Mouse (Mus musculus): ENCODE results near the gene Olfr247.
"Not testable (repeated sequence)": the region's sequence is repeated elsewhere in the genome, so short reads cannot be mapped to it uniquely, and the experiment has no call there.

Olfr247 gene

DNA sequence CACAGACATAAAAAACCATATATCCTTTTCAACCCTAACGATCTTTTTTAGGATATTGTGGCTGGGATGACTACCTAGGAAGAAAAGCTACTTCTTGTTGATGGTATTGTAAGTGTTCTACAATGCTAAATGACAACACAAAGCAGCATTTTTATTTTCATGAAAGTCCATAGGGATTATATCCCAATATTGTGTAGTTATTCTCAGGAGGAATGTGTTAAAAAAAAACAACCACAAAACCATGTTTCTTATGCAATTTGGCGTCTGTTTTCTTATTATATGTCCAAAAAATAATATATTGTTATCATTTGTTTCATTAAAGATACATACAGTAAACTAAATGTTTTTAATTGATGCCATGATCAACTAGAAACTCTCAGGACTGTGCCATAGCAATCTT is at the start of gene Olfr247:
Gene Olfr247 (minus strand): TSS at position 101 of the 400 bp plus-strand sequence.
- DNase-seq, result not testable (repeated sequence)

- no peak for DNase-seq
These were observed 36.4 kb upstream of the Olfr247 start, which contains the start of gene Olfr820 for GRCm38 (mm10) chr10:130012321-130012720. TSS of gene Olfr820 (plus strand) at chr10:130012621.

DNA sequence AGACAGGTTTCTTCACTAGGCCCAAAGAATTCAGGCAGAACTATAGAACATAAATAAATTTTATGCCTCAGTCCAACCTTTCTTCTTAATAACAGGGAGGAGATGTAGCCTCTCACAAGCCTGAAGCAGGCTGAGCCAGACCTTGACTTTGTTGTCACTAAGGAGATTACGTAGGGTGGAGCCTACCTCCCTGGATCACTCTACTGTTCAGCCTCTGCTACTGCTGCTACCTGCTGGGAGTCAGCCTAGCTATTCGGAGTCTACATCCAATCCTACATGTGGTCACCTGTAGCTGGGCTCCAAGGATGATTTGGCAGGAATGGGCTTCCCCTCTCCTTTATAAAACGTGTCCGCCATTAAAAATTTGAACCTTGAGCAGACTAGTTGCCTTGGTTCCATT is 29.4 kb upstream of the Olfr247 start:
- DNase-seq, result not testable (repeated sequence)

DNA sequence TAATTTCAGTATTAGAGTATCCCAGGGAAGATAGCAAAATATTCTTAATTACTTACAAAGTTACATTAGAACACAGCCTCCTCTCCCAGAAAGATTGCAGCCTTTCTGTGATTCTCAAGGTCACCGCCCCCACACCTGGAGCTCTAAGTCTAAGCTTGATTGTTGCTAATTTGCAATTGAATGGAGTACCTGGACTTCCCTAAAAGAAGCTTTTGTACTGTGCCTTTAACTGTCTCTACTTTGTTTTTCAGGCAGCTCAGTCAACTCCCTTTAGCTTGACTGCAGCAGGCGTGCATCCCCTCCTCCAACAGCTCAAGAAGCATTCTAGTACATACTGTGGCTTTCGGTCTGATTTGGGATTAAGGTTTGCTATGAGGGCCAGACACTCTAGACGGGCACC is 28.2 kb upstream of the Olfr247 start:
- not testable (repeated sequence) for DNase-seq

DNA sequence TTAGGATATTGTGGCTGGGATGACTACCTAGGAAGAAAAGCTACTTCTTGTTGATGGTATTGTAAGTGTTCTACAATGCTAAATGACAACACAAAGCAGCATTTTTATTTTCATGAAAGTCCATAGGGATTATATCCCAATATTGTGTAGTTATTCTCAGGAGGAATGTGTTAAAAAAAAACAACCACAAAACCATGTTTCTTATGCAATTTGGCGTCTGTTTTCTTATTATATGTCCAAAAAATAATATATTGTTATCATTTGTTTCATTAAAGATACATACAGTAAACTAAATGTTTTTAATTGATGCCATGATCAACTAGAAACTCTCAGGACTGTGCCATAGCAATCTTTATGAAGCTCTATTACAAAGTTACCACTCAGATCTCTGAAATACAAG is 9.0 kb upstream of the Olfr247 start, which contains the start of gene Gm10310:
Gene Gm10310 (minus strand): TSS at position 101 of the 400 bp plus-strand sequence.
- not testable (repeated sequence) for DNase-seq

DNA sequence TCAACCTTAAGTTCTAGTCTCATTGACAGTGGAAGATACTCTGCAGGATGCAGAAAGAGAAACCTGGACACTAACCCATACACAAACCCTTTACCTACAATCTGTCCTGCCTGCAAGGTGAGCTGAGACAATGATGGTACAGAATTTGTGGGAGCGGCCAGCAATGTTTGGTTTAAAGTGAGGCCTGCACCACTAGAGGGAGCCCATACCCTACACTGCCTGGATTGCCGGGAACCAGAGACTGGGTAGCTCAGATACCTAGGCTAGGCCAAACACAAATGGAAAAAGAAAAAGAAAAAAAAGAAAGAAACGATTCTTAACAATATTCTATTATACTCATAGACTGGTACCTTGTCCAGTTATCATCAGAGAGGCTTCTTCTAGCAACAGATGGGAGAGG is 5.9 kb upstream of the Olfr247 start:
- DNase-seq, result not testable (repeated sequence)

GRCm38 (mm10) chr10:129972994-129973393 is 2.9 kb downstream of the Olfr247 start:
- DNase-seq, result not testable (repeated sequence)

DNA sequence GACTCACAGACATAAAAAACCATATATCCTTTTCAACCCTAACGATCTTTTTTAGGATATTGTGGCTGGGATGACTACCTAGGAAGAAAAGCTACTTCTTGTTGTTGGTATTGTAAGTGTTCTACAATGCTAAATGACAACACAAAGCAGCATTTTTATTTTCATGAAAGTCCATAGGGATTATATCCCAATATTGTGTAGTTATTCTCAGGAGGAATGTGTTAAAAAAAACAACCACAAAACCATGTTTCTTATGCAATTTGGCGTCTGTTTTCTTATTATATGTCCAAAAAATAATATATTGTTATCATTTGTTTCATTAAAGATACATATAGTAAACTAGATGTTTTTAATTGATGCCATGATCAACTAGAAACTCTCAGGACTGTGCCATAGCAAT is 8.8 kb downstream of the Olfr247 start, which contains the start of gene Olfr819:
Gene Olfr819 (minus strand): TSS at position 101 of the 400 bp plus-strand sequence.
- not testable (repeated sequence) for DNase-seq

GRCm38 (mm10) chr10:129966232-129966631 is 9.7 kb downstream of the Olfr247 start:
- not testable (repeated sequence) for DNase-seq

DNA sequence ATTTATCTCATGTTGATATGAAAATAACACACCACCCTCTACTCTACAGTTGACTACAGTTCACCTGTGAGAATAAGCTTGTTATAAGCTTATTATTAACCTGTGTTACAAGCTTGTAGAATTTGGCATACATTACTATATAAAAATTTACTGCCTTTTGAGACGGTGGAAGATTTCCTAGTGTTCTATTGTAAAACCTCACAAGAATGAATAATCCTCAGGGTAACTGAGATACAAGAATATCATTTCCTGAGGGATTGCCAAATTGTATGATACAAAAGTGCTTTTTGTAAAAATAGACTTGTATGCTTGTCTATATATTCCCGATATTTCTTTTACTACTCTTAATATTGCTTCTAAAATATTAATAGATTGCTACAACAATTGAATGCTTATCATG is 26.9 kb downstream of the Olfr247 start, which contains the start of gene Olfr818:
Gene Olfr818 (minus strand): TSS at position 101 of the 400 bp plus-strand sequence.
- no peak for DNase-seq

Measured in B cell, adult 2 months (primary cell).